Mouse (Mus musculus) bone marrow macrophage, adult 2 months (primary cell): Measurements from ENCODE around the gene BC107364. TPM values are rescaled to one million over a fixed set of nuclear protein-coding genes. Genes with fewer than 3 reads are reported as not detected.
"Not testable (repeated sequence)": the region's sequence is repeated elsewhere in the genome, so short reads cannot be mapped to it uniquely, and the experiment has no call there.

Source experiments
- H3K27ac ChIP-seq: 2 replicates; pipeline ENCODE4 v1.5.1; 2012; ENCODE audit warnings: low read depth, low read length; ENCODE audit not compliant: insufficient read depth
- H3K4me1 ChIP-seq: 2 replicates; pipeline ENCODE4 v1.6.1; 2012; ENCODE audit warnings: low read length; ENCODE audit not compliant: control insufficient read depth, insufficient read depth
- H3K4me3 ChIP-seq: 2 replicates; pipeline ENCODE4 v1.5.1; 2012; ENCODE audit warnings: mild to moderate bottlenecking, low read length, moderate library complexity; ENCODE audit not compliant: insufficient read depth
- CTCF ChIP-seq: IDR thresholded peaks from 2 replicates; pipeline ENCODE4 v1.5.1; 2012; ENCODE audit warnings: low read depth, mild to moderate bottlenecking, low read length, moderate library complexity
- POLR2A ChIP-seq: IDR thresholded peaks from 2 replicates; pipeline ENCODE4 v1.6.1; 2012; ENCODE audit warnings: mild to moderate bottlenecking, low read depth, low read length, borderline replicate concordance
- polyA plus RNA-seq: library from polyadenylated mRNA; stranded (reverse); fragments of >200 nt; gene quantifications from 2 replicates; pipeline ENCODE4 v1.2.4, GENCODE M21; 2012; ENCODE audit not compliant: missing spikeins, insufficient read depth, insufficient read length

Gene BC107364
- polyA plus RNA-seq, 1 experiment: not detected

DNA sequence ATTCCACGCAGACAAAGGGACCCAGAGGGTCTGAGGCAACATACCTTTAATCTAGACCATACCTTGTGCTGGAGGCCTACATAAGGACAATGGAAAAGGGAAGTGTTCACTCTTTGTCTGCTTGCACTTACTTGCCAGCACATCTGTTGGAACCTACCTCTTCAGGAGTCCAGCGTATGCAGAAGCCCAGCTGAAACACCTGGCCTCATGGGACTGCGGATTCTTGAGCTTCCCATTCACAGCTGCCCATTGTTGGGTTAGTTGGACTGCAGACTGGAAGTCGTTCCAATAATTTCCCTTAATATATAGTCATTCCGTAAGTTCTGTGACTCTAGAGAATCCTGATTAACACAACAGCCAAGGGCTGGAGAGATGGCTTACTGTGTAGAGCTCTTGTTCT, 20.0 kb upstream of the BC107364 start:
- no peak overlapping the region for H3K4me3 ChIP-seq
- 0 out of 2 replicates have a peak, but pooled peaks cover 4% of the 10 kb centered on the region for H3K4me1 ChIP-seq
- TF ChIP-seq CTCF: no peak
- no peak for TF ChIP-seq POLR2A
- H3K27ac ChIP-seq: no peak overlapping the region

DNA sequence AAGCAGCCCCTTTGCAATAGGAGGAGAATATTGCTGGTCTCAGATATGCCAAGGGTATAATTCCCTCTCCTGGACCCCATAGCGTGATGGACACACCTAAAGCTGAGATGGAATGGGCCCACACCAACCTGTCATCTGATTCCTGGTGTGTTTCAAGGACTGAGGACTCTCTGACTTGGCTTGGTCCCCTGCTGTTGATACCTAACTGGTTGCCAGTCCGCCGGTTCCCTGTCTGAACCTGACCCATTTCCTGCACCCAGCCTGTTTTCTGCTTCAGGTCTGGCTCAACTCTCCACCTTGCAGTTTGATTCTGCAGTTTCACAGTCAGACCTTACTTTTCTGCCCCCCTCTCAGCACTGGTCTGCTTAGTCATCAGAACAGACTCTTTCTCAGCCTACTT, 17.5 kb upstream of the BC107364 start:
- H3K4me3 ChIP-seq: no peak overlapping the region
- TF ChIP-seq CTCF: no peak
- TF ChIP-seq POLR2A: no peak
- no peak overlapping the region for H3K27ac ChIP-seq
- H3K4me1 ChIP-seq: no peaks in the 10 kb centered on the region

DNA sequence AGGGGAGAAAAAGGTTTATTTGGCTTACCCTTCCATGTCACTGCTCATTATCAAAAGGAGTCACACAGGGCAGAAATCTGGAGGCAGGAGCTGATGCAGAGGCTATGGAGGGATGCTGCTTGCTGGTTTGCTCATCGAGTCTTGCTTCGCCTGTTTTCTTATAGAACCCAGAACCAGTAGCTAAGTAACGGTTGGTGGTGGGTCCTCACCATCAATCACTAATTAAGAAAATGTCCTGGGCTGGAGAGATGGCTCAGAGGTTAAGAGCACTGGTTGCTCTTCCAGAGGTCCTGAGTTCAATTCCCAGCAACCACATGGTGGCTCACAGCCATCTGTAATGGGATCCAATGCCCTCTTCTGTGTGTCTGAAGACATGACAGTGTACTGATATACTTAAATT, 16.2 kb upstream of the BC107364 start:
- not testable (repeated sequence) for H3K4me1 ChIP-seq, H3K4me3 ChIP-seq, H3K27ac ChIP-seq

DNA sequence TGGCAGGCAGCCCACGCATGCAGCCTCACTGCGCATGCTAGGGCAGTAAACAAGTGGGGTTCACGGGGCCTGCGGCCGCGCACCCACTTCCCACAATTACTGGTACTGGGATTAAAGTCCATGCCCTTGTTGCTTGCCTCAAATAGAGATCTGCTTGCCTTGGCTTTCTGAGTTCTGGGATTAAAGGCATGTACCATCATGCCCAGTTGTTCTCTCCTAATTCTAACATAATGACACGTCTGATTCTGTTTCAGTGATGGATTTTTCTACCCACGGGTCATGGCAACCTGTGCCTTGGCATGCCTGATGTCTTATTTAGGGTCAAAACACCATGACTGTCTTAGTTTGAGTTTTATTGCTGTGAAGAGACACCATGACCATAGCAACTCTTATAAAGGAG, 15.5 kb upstream of the BC107364 start:
- no peak overlapping the region for H3K4me3 ChIP-seq
- H3K27ac ChIP-seq: no peak overlapping the region
- no peaks in the 10 kb centered on the region for H3K4me1 ChIP-seq
- no peak for TF ChIP-seq CTCF

DNA sequence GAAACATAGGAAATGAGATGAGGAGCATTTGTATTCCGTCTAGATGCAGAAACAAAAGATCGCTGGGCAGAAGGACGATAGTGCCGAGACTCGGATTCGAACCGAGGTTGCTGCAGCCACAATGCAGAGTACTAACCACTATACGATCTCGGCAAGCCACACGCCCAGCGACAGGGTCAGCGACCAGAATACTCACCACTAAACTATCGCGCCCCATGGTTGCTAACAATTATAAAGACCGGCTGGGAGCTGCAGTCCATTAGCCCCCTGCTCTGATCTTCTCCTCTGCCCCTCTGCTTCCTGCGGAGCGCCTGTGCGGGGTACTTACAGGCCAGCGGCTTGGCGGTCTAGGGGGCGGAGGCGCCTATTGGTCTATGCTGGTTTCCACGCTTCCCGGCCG, 11.8 kb upstream of the BC107364 start:
- no peaks in the 10 kb centered on the region for H3K4me1 ChIP-seq
- H3K27ac ChIP-seq: no peak overlapping the region
- no peak overlapping the region for H3K4me3 ChIP-seq
- no peak for TF ChIP-seq POLR2A
- TF ChIP-seq CTCF: no peak

DNA sequence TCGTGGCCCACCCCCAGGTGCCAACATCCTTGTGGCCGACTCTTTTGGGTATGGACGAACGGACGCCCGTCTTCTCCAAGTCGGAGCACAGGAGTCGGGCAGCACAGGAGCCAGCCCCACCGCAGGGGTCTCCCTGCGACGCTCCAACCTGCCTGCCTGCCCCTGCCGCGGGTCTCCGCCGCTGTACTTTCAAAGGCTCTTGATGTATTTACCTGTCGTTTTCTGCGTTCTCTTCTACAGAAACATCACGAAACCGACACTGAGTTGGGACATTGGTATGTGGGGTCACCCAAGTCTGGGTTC, 8.4 kb upstream of the BC107364 start:
- not testable (repeated sequence) for H3K27ac ChIP-seq, H3K4me1 ChIP-seq, H3K4me3 ChIP-seq

DNA sequence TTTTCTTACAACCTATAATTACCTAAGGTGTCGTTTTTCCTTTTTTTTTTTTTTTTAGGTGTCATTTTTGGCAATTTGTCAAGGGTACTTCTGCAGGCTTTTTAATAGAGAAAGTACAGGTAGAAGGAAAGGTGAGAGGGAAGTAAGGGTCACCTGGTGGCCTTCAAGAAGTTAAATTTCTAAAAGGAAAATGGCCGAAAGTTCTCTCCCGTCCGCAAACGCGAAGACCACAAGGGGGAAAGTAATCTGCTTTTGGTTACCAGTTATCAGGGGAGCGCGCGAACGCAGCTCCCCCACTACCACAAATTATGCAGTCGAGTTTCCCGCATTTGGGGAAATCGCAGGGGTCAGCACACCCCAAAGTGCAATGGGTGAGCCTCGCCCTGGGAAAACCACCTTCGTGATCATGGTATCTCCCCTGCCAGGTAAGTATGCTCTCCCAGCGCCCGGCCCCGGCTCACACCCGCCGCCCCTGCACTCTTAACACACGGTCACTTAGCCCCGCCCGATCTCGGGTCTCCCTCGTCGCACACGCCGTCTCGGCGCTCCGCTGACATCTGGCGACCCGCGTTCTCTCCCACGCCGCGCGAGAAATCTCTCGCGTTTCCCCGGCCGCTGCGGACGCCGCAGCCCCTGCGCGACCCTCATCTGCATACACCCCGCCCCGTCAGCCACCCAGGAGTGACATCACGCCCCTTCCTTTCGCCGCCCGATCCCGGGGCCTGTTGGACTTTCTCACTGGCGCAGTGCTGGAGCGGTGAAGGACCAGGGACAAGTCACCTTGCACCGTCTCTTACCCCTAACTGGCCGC, 7.9 kb upstream of the BC107364 start:
- H3K27ac ChIP-seq, H3K4me3 ChIP-seq, H3K4me1 ChIP-seq: not testable (repeated sequence)

DNA sequence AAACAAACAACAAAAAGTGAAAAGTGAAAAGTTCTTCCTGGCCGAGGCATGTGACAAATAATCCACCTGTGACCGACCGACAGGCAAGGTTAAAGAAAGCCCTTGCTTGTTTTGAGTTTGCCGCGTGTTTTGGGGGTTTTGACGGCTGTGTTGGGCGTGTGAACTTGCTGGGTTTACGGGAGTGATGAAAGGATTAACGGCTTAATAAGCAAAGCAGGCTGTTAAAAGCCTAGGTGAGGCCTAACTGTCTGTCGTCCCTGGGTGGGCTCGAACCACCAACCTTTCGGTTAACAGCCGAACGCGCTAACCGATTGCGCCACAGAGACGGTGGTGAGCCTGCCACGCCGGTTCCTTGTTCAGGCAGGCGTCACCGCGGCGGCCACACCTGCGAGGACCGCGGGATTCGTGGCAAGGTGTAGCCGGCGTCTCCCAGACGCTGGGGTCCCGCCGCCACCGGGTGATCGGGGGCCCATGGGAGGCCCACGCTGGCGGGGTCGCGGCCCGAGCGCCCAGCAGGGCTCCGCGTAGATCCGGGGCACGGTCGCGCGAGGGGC, 6.9 kb upstream of the BC107364 start:
- H3K4me1 ChIP-seq, H3K27ac ChIP-seq: not testable (repeated sequence)

DNA sequence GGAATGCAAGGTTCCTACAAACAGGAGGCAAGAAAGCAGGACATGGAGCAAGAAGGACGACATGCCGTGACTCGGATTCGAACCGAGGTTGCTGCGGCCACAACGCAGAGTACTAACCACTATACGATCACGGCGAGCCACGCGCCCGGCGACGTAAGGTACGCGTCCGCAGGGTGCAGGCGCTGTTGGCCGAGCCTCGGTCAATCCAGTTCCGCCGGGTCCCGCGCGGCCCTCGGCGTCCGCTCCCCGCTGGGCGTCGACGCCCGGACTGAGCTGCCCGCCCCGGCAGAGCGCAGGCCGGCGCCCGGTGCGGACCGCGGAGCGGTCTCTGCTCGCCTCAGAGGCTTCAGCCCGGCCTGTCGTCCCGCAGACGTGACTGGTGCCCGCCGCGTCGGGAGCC, 5.9 kb upstream of the BC107364 start:
- H3K4me3 ChIP-seq, H3K4me1 ChIP-seq, H3K27ac ChIP-seq: not testable (repeated sequence)

More for the DNA sequence above, 6.9 kb upstream of the BC107364 start:
- H3K4me3 ChIP-seq: not testable (repeated sequence)

DNA sequence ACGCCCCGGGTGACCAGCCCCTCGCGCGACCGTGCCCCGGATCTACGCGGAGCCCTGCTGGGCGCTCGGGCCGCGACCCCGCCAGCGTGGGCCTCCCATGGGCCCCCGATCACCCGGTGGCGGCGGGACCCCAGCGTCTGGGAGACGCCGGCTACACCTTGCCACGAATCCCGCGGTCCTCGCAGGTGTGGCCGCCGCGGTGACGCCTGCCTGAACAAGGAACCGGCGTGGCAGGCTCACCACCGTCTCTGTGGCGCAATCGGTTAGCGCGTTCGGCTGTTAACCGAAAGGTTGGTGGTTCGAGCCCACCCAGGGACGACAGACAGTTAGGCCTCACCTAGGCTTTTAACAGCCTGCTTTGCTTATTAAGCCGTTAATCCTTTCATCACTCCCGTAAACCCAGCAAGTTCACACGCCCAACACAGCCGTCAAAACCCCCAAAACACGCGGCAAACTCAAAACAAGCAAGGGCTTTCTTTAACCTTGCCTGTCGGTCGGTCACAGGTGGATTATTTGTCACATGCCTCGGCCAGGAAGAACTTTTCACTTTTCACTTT, 847 bp downstream of the BC107364 start:
- H3K27ac ChIP-seq, H3K4me1 ChIP-seq, H3K4me3 ChIP-seq: not testable (repeated sequence)

DNA sequence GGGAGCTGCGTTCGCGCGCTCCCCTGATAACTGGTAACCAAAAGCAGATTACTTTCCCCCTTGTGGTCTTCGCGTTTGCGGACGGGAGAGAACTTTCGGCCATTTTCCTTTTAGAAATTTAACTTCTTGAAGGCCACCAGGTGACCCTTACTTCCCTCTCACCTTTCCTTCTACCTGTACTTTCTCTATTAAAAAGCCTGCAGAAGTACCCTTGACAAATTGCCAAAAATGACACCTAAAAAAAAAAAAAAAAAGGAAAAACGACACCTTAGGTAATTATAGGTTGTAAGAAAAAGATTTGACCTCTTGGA, 1.6 kb downstream of the BC107364 start:
- not testable (repeated sequence) for H3K4me1 ChIP-seq, H3K4me3 ChIP-seq, H3K27ac ChIP-seq

DNA sequence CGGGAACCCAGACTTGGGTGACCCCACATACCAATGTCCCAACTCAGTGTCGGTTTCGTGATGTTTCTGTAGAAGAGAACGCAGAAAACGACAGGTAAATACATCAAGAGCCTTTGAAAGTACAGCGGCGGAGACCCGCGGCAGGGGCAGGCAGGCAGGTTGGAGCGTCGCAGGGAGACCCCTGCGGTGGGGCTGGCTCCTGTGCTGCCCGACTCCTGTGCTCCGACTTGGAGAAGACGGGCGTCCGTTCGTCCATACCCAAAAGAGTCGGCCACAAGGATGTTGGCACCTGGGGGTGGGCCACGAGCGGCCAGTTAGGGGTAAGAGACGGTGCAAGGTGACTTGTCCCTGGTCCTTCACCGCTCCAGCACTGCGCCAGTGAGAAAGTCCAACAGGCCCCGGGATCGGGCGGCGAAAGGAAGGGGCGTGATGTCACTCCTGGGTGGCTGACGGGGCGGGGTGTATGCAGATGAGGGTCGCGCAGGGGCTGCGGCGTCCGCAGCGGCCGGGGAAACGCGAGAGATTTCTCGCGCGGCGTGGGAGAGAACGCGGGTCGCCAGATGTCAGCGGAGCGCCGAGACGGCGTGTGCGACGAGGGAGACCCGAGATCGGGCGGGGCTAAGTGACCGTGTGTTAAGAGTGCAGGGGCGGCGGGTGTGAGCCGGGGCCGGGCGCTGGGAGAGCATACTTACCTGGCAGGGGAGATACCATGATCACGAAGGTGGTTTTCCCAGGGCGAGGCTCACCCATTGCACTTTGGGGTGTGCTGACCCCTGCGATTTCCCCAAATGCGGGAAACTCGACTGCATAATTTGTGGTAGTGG, 2.1 kb downstream of the BC107364 start:
- H3K27ac ChIP-seq, H3K4me3 ChIP-seq, H3K4me1 ChIP-seq: not testable (repeated sequence)
